Mouse (Mus musculus): Measurements from ENCODE around the gene Emg1.
"Not testable (repeated sequence)": the region's sequence is repeated elsewhere in the genome, so short reads cannot be mapped to it uniquely, and the experiment has no call there.

GRCm38 (mm10) chr6:124686644-124687043 lies 25.3 kb downstream of the Emg1 start:
- TF ChIP-seq CHD2 (IDR thresholded peaks at IDR 0.05; ENCODE audit: low read depth, low read length); HCFC1 (IDR thresholded peaks at IDR 0.05; ENCODE audit: borderline replicate concordance, insufficient read depth, low read length); MAFK (IDR thresholded peaks at IDR 0.05; ENCODE audit: insufficient read depth, low read depth, low read length): not testable (repeated sequence)

All from ES-E14 (cell line).